Mouse (Mus musculus): Measurements from ENCODE around the gene Rpl38. TPM values are rescaled to one million over a fixed set of nuclear protein-coding genes. Genes with fewer than 3 reads are reported as not detected.

The Rpl38 gene
- polyA plus RNA-seq, 1 experiment from 2014 or later = 853 TPM

DNA sequence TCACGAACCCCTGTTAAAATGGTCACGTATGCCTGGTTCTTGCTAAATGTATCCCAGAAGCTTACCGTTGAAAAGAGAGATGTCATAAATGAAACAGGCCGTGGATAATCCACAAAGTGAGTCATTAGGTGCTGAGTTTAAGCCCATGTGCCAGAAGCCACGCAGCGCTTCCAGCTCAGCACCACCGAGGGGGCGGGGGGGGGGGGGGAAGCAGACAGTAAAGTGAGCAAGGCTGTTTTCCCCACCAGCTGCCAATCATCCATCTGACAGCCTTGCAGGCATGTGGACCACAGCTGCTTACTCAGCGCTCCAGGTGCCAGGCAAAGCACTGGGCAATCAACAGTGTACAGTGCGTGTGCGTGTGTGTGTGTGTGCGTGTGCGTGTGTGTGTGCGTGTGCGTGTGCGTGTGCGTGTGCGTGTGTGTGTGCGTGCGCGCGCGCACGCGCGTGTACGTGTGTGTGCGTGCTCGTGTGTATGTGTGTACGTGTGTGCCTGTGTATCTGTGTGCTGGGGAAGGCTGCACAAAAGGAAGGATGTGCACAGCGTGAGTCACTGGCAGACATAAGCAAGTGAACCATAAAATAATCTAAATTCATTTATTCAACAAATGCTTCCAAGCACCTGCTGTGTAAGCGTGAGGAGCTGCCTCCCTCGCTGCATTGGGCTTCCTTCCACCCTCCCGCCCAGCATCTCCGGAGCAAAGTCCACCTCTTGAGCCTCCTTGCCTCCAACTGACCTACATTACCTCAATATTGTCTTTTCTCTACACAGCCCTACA, 31.4 kb upstream of the Rpl38 start:
- H3K4me3 ChIP-seq (ENCODE audit: low read depth, low read length) = 0 out of 2 replicates have a peak overlapping the region, but pooled peaks have one; percentile 2
- peaks cover 13% of the 10 kb centered on the region for H3K4me1 ChIP-seq (ENCODE audit: control insufficient read depth, insufficient read depth, low read length)
- no peak for ATAC-seq (replicated peaks; ENCODE audit: insufficient number of reproducible peaks, low FRiP score, low TSS enrichment)
- no peak overlapping the region for H3K27ac ChIP-seq (ENCODE audit: low read depth, low read length)
- H3K9me3 ChIP-seq (replicated peaks; ENCODE audit: control insufficient read depth, low read length) = no peaks in the 10 kb centered on the region
- H3K9ac ChIP-seq (ENCODE audit: low read depth, low read length) = no peak overlapping the region
- no peaks in the 10 kb centered on the region for H3K36me3 ChIP-seq (ENCODE audit: control insufficient read depth, insufficient read depth, low read length)
- H3K27me3 ChIP-seq (ENCODE audit: control insufficient read depth, insufficient read depth, low read length) = peaks cover 24% of the 10 kb centered on the region
- peak overlapping the region; percentile 42 for H3K4me2 ChIP-seq
- WGBS (ENCODE audit: insufficient replicate concordance) = 56% methylated on average over 34 of the region's 35 CpGs

DNA sequence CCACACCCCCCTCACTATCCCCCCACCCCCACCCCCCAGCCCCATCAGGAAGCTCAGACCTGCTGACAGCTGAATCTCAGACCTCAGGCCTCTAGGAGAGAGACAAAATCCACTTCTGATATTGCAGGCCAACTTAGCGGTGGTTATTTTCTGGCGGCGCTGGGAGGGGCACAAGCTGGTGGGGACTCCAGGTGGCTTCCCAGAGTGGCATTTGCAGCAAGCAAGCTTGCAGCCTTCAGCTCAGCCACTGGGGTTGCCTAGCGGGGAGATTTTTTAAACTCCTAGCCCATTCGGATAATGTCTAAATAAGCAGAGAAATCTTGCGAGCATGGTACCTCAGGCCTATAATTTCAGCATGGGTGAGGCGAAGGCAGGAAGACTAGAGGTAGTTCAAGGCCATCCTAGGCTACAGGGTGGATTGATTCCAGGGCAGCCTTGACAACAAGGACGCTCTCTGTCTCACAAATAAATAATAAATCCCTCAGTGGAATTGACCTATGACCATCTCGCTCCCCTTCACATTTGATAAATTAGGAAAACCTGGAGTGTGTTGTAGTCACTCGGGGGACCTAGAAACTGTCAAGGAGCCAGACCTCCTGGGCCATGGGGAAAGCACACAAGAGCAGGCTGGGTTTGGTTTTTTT, 29.6 kb upstream of the Rpl38 start:
- Histone ChIP-seq H3K36me3 (ENCODE audit: control insufficient read depth, insufficient read depth, low read length) (no peaks in the 10 kb centered on the region), H3K27ac (ENCODE audit: low read depth, low read length) (no peak overlapping the region), H3K27me3 (ENCODE audit: control insufficient read depth, insufficient read depth, low read length) (peaks cover 24% of the 10 kb centered on the region), H3K4me1 (ENCODE audit: control insufficient read depth, insufficient read depth, low read length) (peaks cover 13% of the 10 kb centered on the region), H3K4me3 (ENCODE audit: low read depth, low read length) (no peak overlapping the region), H3K9ac (ENCODE audit: low read depth, low read length) (no peak overlapping the region), H3K4me2 (no peak overlapping the region), H3K9me3 (replicated peaks; ENCODE audit: control insufficient read depth, low read length) (no peaks in the 10 kb centered on the region)
- no peak for ATAC-seq (replicated peaks; ENCODE audit: insufficient number of reproducible peaks, low FRiP score, low TSS enrichment)
- WGBS (ENCODE audit: insufficient replicate concordance) = 57% methylated on average over 10 of the region's 10 CpGs

GRCm38 (mm10) chr11:114639681-114640103, 28.6 kb upstream of the Rpl38 start:
- Histone ChIP-seq H3K27ac (ENCODE audit: low read depth, low read length) (no peak overlapping the region), H3K27me3 (ENCODE audit: control insufficient read depth, insufficient read depth, low read length) (peaks cover 24% of the 10 kb centered on the region), H3K36me3 (ENCODE audit: control insufficient read depth, insufficient read depth, low read length) (no peaks in the 10 kb centered on the region), H3K4me2 (peak overlapping the region; percentile 52), H3K9ac (ENCODE audit: low read depth, low read length) (no peak overlapping the region), H3K9me3 (replicated peaks; ENCODE audit: control insufficient read depth, low read length) (no peaks in the 10 kb centered on the region), H3K4me3 (ENCODE audit: low read depth, low read length) (no peak overlapping the region), H3K4me1 (ENCODE audit: control insufficient read depth, insufficient read depth, low read length) (peaks cover 13% of the 10 kb centered on the region)
- 3% methylated on average over 19 of the region's 19 CpGs for WGBS (ENCODE audit: insufficient replicate concordance)
- ATAC-seq (replicated peaks; ENCODE audit: insufficient number of reproducible peaks, low FRiP score, low TSS enrichment) = no peak

DNA sequence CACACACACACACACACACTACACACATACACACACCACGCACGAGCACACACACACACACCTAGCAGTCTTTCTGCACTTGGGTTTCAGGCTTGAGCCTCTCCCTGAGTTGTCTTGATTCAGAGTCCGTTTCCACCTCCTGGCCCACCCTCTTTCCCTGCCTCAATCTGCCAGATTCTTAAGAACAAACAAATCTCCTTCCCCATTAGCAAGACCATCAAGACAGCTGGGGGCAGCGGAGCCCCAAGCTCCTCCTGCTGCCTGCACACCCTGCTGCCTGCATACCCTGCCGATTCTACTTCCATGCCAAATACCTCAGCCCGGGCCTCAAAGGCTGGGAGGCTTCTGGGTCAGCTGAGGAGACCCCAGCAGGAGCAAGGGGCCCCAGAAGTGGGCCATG, 27.7 kb upstream of the Rpl38 start:
- Histone ChIP-seq H3K4me1 (ENCODE audit: control insufficient read depth, insufficient read depth, low read length) (peaks cover 11% of the 10 kb centered on the region), H3K4me2 (no peak overlapping the region), H3K27me3 (ENCODE audit: control insufficient read depth, insufficient read depth, low read length) (peaks cover 24% of the 10 kb centered on the region), H3K36me3 (ENCODE audit: control insufficient read depth, insufficient read depth, low read length) (no peaks in the 10 kb centered on the region), H3K4me3 (ENCODE audit: low read depth, low read length) (no peak overlapping the region), H3K9me3 (replicated peaks; ENCODE audit: control insufficient read depth, low read length) (no peaks in the 10 kb centered on the region), H3K27ac (ENCODE audit: low read depth, low read length) (no peak overlapping the region), H3K9ac (ENCODE audit: low read depth, low read length) (no peak overlapping the region)
- no peak for ATAC-seq (replicated peaks; ENCODE audit: insufficient number of reproducible peaks, low FRiP score, low TSS enrichment)
- 43% methylated on average over 6 of the region's 6 CpGs for WGBS (ENCODE audit: insufficient replicate concordance)

- Histone ChIP-seq H3K4me1 (ENCODE audit: control insufficient read depth, insufficient read depth, low read length) (peaks cover 7% of the 10 kb centered on the region; the same call in 1 of the 2 replicates), H3K27ac (ENCODE audit: low read depth, low read length) (no peak overlapping the region), H3K36me3 (ENCODE audit: control insufficient read depth, insufficient read depth, low read length) (no peaks in the 10 kb centered on the region), H3K27me3 (ENCODE audit: control insufficient read depth, insufficient read depth, low read length) (peaks cover 24% of the 10 kb centered on the region), H3K4me3 (ENCODE audit: low read depth, low read length) (no peak overlapping the region), H3K9ac (ENCODE audit: low read depth, low read length) (no peak overlapping the region), H3K4me2 (no peak overlapping the region), H3K9me3 (replicated peaks; ENCODE audit: control insufficient read depth, low read length) (no peaks in the 10 kb centered on the region)
- ATAC-seq (replicated peaks; ENCODE audit: insufficient number of reproducible peaks, low FRiP score, low TSS enrichment) = no peak
- WGBS (ENCODE audit: insufficient replicate concordance) = 92% methylated on average over 8 of the region's 8 CpGs
Measured at GRCm38 (mm10) chr11:114641136-114641535, 27.2 kb upstream of the Rpl38 start.

- Histone ChIP-seq H3K4me2 (no peak overlapping the region), H3K9ac (ENCODE audit: low read depth, low read length) (no peak overlapping the region), H3K36me3 (ENCODE audit: control insufficient read depth, insufficient read depth, low read length) (no peaks in the 10 kb centered on the region), H3K9me3 (replicated peaks; ENCODE audit: control insufficient read depth, low read length) (no peaks in the 10 kb centered on the region), H3K4me3 (ENCODE audit: low read depth, low read length) (no peak overlapping the region), H3K4me1 (ENCODE audit: control insufficient read depth, insufficient read depth, low read length) (peaks cover 7% of the 10 kb centered on the region; the same call in 1 of the 2 replicates), H3K27me3 (ENCODE audit: control insufficient read depth, insufficient read depth, low read length) (peaks cover 24% of the 10 kb centered on the region), H3K27ac (ENCODE audit: low read depth, low read length) (no peak overlapping the region)
- ATAC-seq (replicated peaks; ENCODE audit: insufficient number of reproducible peaks, low FRiP score, low TSS enrichment) = no peak
- 64% methylated on average over 12 of the region's 12 CpGs for WGBS (ENCODE audit: insufficient replicate concordance)
Measured at GRCm38 (mm10) chr11:114642184-114642583, 26.1 kb upstream of the Rpl38 start.

DNA sequence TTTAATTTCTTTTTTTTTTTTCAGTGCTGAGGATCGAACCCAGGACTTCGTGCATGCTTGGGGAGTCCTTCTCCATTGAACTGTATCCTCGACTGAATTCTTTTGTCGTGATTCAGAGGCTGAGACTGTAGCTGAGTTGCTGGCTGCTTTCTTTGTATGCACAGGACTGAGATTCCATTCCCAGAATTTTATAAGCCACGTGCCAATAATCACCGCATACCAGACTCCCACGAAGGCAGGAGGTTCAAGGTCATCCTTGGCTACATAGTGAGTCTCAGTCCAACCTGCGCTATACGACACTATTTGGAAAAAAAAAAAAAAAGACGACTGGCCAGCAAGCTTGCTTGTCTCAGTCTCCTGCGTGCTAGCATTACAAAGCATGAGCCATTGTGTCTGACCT, 25.4 kb upstream of the Rpl38 start:
- Histone ChIP-seq H3K4me3 (ENCODE audit: low read depth, low read length) (no peak overlapping the region), H3K27me3 (ENCODE audit: control insufficient read depth, insufficient read depth, low read length) (peaks cover 20% of the 10 kb centered on the region), H3K4me2 (no peak overlapping the region), H3K36me3 (ENCODE audit: control insufficient read depth, insufficient read depth, low read length) (no peaks in the 10 kb centered on the region), H3K4me1 (ENCODE audit: control insufficient read depth, insufficient read depth, low read length) (peaks cover 7% of the 10 kb centered on the region; the same call in 1 of the 2 replicates), H3K27ac (ENCODE audit: low read depth, low read length) (no peak overlapping the region), H3K9me3 (replicated peaks; ENCODE audit: control insufficient read depth, low read length) (no peaks in the 10 kb centered on the region), H3K9ac (ENCODE audit: low read depth, low read length) (no peak overlapping the region)
- 71% methylated on average over 11 of the region's 11 CpGs for WGBS (ENCODE audit: insufficient replicate concordance)
- ATAC-seq (replicated peaks; ENCODE audit: insufficient number of reproducible peaks, low FRiP score, low TSS enrichment) = no peak

DNA sequence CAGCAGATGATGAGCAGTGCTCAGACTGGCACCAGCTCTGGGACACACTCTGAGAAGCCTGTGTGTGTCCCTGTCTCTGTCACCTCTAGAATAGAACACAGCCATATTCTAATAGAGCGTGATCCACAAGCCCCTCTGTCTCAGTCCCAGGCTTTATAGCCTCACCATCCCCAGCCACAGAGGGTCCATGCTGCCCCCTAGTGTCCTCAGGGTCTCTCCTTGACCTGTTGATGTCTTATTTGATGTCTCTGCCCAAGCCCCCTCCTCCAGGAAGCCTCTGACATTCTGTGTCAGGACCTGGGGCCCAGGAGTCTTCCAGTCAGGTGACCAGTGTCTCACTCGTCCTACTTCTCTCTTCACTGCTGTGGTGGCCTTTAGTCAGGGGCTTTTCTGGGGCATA, 24.2 kb upstream of the Rpl38 start:
- no peaks in the 10 kb centered on the region for H3K9me3 ChIP-seq (replicated peaks; ENCODE audit: control insufficient read depth, low read length)
- no peak overlapping the region for H3K9ac ChIP-seq (ENCODE audit: low read depth, low read length)
- no peak overlapping the region for H3K4me2 ChIP-seq
- H3K4me1 ChIP-seq (ENCODE audit: control insufficient read depth, insufficient read depth, low read length) = peaks cover 7% of the 10 kb centered on the region; the same call in 1 of the 2 replicates
- H3K4me3 ChIP-seq (ENCODE audit: low read depth, low read length) = no peak overlapping the region
- WGBS (ENCODE audit: insufficient replicate concordance) = 42% methylated on average over 2 of the region's 2 CpGs
- H3K27me3 ChIP-seq (ENCODE audit: control insufficient read depth, insufficient read depth, low read length) = peaks cover 13% of the 10 kb centered on the region
- ATAC-seq (replicated peaks; ENCODE audit: insufficient number of reproducible peaks, low FRiP score, low TSS enrichment) = no peak
- no peak overlapping the region for H3K27ac ChIP-seq (ENCODE audit: low read depth, low read length)
- no peaks in the 10 kb centered on the region for H3K36me3 ChIP-seq (ENCODE audit: control insufficient read depth, insufficient read depth, low read length)

Data from heart, embryonic 11.5 days (tissue).